Mouse (Mus musculus): ENCODE results near the gene Fkbpl.

Fkbpl gene

DNA sequence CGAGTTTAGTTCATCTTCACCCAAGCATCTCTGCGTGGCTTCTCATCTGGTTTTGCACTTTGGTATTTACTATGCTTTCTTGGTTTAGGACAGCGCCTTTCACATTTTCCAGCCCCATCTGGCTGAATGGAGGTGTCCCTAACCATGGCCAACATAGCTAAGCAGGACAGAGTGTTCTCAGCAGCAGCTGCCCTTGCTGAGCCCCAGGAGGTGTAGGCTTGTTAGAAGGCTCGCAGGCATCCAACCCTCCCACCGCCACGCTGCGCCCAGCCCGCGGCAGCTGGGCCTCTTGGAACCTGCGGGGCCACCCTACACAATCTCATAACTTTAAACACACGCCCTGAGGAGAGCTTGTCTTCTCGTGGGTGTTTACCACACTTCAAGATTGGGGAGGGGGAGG, 32.1 kb downstream of the Fkbpl start:
- H3K36me3 ChIP-seq (ENCODE audit: insufficient read depth, low read length) = no peaks in the 10 kb centered on the region
- peaks cover 98% of the 10 kb centered on the region for H3K27me3 ChIP-seq (ENCODE audit: insufficient read depth, low read length)
- peaks cover 39% of the 10 kb centered on the region for H3K4me1 ChIP-seq (replicated peaks; ENCODE audit: low read depth, low read length)
- H3K9me3 ChIP-seq (ENCODE audit: low read length) = no peaks in the 10 kb centered on the region
- H3K4me3 ChIP-seq (replicated peaks; ENCODE audit: low read length) = no peak overlapping the region
- no peak for TF ChIP-seq POU5F1 (IDR thresholded peaks at IDR 0.05; ENCODE audit: borderline replicate concordance, low read length)
- TF ChIP-seq NANOG (IDR thresholded peaks at IDR 0.05; ENCODE audit: borderline replicate concordance, low read length) = no peak
- no peak for TF ChIP-seq CTCF (conservative IDR thresholded peaks at IDR 0.05; ENCODE audit: low read length)

GRCm38 (mm10) chr17:34680191-34680590, 35.6 kb downstream of the Fkbpl start:
- Histone ChIP-seq H3K4me1 (replicated peaks; ENCODE audit: low read depth, low read length) (peaks cover 46% of the 10 kb centered on the region), H3K27me3 (ENCODE audit: insufficient read depth, low read length) (peaks cover 97% of the 10 kb centered on the region), H3K36me3 (ENCODE audit: insufficient read depth, low read length) (no peaks in the 10 kb centered on the region), H3K4me3 (replicated peaks; ENCODE audit: low read length) (peak overlapping the region; percentile 71), H3K9me3 (ENCODE audit: low read length) (no peaks in the 10 kb centered on the region)
- TF ChIP-seq NANOG (IDR thresholded peaks at IDR 0.05; ENCODE audit: borderline replicate concordance, low read length) (no peak), CTCF (conservative IDR thresholded peaks at IDR 0.05; ENCODE audit: low read length) (no peak), POU5F1 (IDR thresholded peaks at IDR 0.05; ENCODE audit: borderline replicate concordance, low read length) (no peak)

DNA sequence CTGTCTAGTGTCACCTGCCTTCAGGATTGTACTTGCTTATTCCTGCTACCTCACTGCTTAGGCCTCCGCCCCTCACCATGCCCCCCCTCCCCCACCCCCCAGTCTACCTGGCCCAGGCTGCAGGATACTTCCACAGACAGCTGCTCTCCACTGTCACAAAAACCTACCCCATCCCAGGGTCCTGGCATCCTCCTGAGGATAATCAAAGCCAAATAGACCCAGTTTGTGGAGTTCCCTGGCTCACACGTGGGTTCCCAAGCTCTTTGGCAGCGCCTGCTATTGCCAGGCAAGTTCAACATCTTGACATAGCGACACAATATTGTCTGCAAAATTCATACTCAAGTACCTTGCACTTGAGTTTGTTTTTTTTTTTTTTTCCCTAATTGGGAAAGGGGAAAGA, 36.1 kb downstream of the Fkbpl start:
- Histone ChIP-seq H3K36me3 (ENCODE audit: insufficient read depth, low read length) (no peaks in the 10 kb centered on the region), H3K4me1 (replicated peaks; ENCODE audit: low read depth, low read length) (peaks cover 46% of the 10 kb centered on the region), H3K4me3 (replicated peaks; ENCODE audit: low read length) (no peak overlapping the region), H3K27me3 (ENCODE audit: insufficient read depth, low read length) (peaks cover 96% of the 10 kb centered on the region), H3K9me3 (ENCODE audit: low read length) (no peaks in the 10 kb centered on the region)
- TF ChIP-seq CTCF (conservative IDR thresholded peaks at IDR 0.05; ENCODE audit: low read length) (no peak), POU5F1 (IDR thresholded peaks at IDR 0.05; ENCODE audit: borderline replicate concordance, low read length) (no peak), NANOG (IDR thresholded peaks at IDR 0.05; ENCODE audit: borderline replicate concordance, low read length) (no peak)

GRCm38 (mm10) chr17:34681132-34681571, 36.6 kb downstream of the Fkbpl start:
- Histone ChIP-seq H3K36me3 (ENCODE audit: insufficient read depth, low read length) (no peaks in the 10 kb centered on the region), H3K9me3 (ENCODE audit: low read length) (no peaks in the 10 kb centered on the region), H3K27me3 (ENCODE audit: insufficient read depth, low read length) (peaks cover 96% of the 10 kb centered on the region), H3K4me3 (replicated peaks; ENCODE audit: low read length) (0 out of 2 replicates have a peak overlapping the region, but pooled peaks have one; percentile 23), H3K4me1 (replicated peaks; ENCODE audit: low read depth, low read length) (peaks cover 48% of the 10 kb centered on the region)
- TF ChIP-seq POU5F1 (IDR thresholded peaks at IDR 0.05; ENCODE audit: borderline replicate concordance, low read length) (no peak), NANOG (IDR thresholded peaks at IDR 0.05; ENCODE audit: borderline replicate concordance, low read length) (no peak), CTCF (conservative IDR thresholded peaks at IDR 0.05; ENCODE audit: low read length) (no peak)

DNA sequence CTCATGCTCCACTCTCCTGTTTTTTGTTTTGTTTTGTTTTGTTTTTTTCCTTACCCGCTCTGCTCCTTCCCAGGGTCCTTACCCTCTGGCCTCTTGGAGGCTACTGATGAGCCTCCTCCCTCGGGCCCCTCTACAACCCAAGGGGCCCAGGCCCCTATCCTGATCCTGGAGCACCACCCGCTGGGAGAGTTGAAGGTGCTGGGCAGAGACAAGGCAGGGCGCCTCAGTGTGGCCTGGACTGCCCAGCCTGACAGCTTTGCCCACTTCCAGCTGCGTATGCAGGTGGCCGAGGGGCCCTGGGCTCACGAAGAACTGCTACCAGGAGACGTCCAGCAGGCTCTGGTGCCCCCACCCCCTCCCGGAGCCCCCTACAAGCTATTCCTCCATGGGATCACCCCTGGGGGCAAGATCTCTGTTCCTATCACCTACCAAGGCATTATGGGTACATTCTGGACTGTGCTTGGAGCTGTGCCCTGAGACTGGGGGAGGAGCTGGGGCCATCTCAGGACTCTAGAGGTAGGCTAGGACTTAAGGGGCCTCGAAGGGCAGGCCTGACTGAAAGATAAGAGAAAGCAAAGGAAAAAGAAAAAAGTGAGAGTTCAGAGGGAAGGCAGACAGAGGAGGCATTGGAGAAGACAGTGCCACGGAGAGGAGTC, 37.4 kb downstream of the Fkbpl start:
- Histone ChIP-seq H3K27me3 (ENCODE audit: insufficient read depth, low read length) (peaks cover 91% of the 10 kb centered on the region), H3K4me1 (replicated peaks; ENCODE audit: low read depth, low read length) (peaks cover 51% of the 10 kb centered on the region), H3K36me3 (ENCODE audit: insufficient read depth, low read length) (no peaks in the 10 kb centered on the region), H3K9me3 (ENCODE audit: low read length) (no peaks in the 10 kb centered on the region), H3K4me3 (replicated peaks; ENCODE audit: low read length) (no peak overlapping the region)
- no peak for TF ChIP-seq CTCF (conservative IDR thresholded peaks at IDR 0.05; ENCODE audit: low read length)
- no peak for TF ChIP-seq NANOG (IDR thresholded peaks at IDR 0.05; ENCODE audit: borderline replicate concordance, low read length)
- TF ChIP-seq POU5F1 (IDR thresholded peaks at IDR 0.05; ENCODE audit: borderline replicate concordance, low read length) = no peak

- H3K27me3 ChIP-seq (ENCODE audit: insufficient read depth, low read length) = peaks cover 81% of the 10 kb centered on the region
- H3K9me3 ChIP-seq (ENCODE audit: low read length) = no peaks in the 10 kb centered on the region
- TF ChIP-seq POU5F1 (IDR thresholded peaks at IDR 0.05; ENCODE audit: borderline replicate concordance, low read length) (no peak), CTCF (conservative IDR thresholded peaks at IDR 0.05; ENCODE audit: low read length) (no peak), NANOG (IDR thresholded peaks at IDR 0.05; ENCODE audit: borderline replicate concordance, low read length) (no peak)
- H3K36me3 ChIP-seq (ENCODE audit: insufficient read depth, low read length) = no peaks in the 10 kb centered on the region
- H3K4me1 ChIP-seq (replicated peaks; ENCODE audit: low read depth, low read length) = peaks cover 51% of the 10 kb centered on the region
- no peak overlapping the region for H3K4me3 ChIP-seq (replicated peaks; ENCODE audit: low read length)
Observed at GRCm38 (mm10) chr17:34683179-34683578, 38.6 kb downstream of the Fkbpl start.

- Histone ChIP-seq H3K4me1 (replicated peaks; ENCODE audit: low read depth, low read length) (peaks cover 51% of the 10 kb centered on the region), H3K27me3 (ENCODE audit: insufficient read depth, low read length) (peaks cover 77% of the 10 kb centered on the region), H3K4me3 (replicated peaks; ENCODE audit: low read length) (no peak overlapping the region), H3K9me3 (ENCODE audit: low read length) (no peaks in the 10 kb centered on the region), H3K36me3 (ENCODE audit: insufficient read depth, low read length) (no peaks in the 10 kb centered on the region)
- TF ChIP-seq POU5F1 (IDR thresholded peaks at IDR 0.05; ENCODE audit: borderline replicate concordance, low read length) (no peak), CTCF (conservative IDR thresholded peaks at IDR 0.05; ENCODE audit: low read length) (no peak), NANOG (IDR thresholded peaks at IDR 0.05; ENCODE audit: borderline replicate concordance, low read length) (no peak)
Observed at GRCm38 (mm10) chr17:34683686-34684220, 39.2 kb downstream of the Fkbpl start.

DNA sequence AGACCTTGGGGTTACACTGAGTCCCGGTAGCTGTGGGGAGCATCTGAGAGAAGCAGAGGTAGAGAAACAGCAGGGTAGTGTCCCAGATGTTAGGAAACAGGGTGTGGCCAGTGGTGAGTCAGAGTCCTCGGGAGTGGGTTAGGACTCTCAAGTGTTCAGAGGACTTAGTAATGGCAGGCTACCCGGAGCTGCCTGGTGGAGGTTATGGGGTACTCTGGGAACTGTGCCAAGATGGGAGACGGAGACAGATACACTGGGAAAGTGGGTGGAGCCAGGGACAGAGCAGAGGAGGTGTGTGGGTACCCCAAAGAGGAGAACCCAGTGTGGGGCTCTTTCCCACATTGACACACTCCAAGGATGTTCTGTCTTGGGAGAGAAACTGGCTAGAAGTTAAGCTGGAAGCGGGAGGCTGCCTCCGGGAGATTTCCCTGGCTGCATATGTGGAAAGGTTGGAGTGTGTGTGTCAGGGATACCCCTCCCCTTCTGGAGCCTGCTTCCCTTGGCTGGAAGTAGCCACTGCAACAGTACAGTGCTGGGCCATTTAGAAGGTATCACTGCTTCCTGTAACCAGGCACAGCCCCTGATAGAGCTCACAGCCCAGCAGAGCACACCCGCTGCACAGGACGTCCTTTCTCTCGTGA, 39.8 kb downstream of the Fkbpl start:
- no peaks in the 10 kb centered on the region for H3K9me3 ChIP-seq (ENCODE audit: low read length)
- peaks cover 71% of the 10 kb centered on the region for H3K27me3 ChIP-seq (ENCODE audit: insufficient read depth, low read length)
- H3K4me1 ChIP-seq (replicated peaks; ENCODE audit: low read depth, low read length) = peaks cover 49% of the 10 kb centered on the region
- no peaks in the 10 kb centered on the region for H3K36me3 ChIP-seq (ENCODE audit: insufficient read depth, low read length)
- peak overlapping the region; percentile 39; the same call in 1 of the 2 replicates for H3K4me3 ChIP-seq (replicated peaks; ENCODE audit: low read length)
- no peak for TF ChIP-seq POU5F1 (IDR thresholded peaks at IDR 0.05; ENCODE audit: borderline replicate concordance, low read length)
- no peak for TF ChIP-seq CTCF (conservative IDR thresholded peaks at IDR 0.05; ENCODE audit: low read length)
- no peak for TF ChIP-seq NANOG (IDR thresholded peaks at IDR 0.05; ENCODE audit: borderline replicate concordance, low read length)

Measured in E14TG2a.4 (cell line).